In genomic region chr3:65527691-65528601, GRCm38 (mm10) we compare ENCODE assay signal across 8 mouse cellular contexts. TPM values are rescaled to one million over a fixed set of nuclear protein-coding genes. Genes with fewer than 3 reads are reported as not detected.
DNase-seq lines count a peak whose midpoint lies in the region; ATAC-seq and TF ChIP-seq lines count a peak whose summit lies in the region.

Tiparp (plus strand) TSS chr3:65528410.

- peak within 1 kb of the TSS; percentile 98 for H3K9ac ChIP-seq in heart, embryonic 12.5 days
- peak within 1 kb of the TSS; percentile 92 for H3K9ac ChIP-seq in kidney, postnatal 0 days (ENCODE audit: low read depth, low read length)
- H3K9ac ChIP-seq in liver, embryonic 11.5 days (ENCODE audit: low read depth, low read length): peak within 1 kb of the TSS; percentile 90
- H3K9ac ChIP-seq in stomach, embryonic 14.5 days (replicated peaks; ENCODE audit: low read depth, low read length): peak within 1 kb of the TSS; percentile 87

- H3K27ac ChIP-seq in heart, embryonic 12.5 days (ENCODE audit: poor library complexity, severe bottlenecking): peak within 1 kb of the TSS; percentile 98
- H3K27ac ChIP-seq in kidney, postnatal 0 days: peak within 1 kb of the TSS; percentile 99
- peak within 1 kb of the TSS; percentile 90 for H3K27ac ChIP-seq in liver, embryonic 11.5 days (ENCODE audit: low read depth, low read length)
- H3K27ac ChIP-seq in stomach, embryonic 14.5 days (ENCODE audit: low read length): peak within 1 kb of the TSS; percentile 98

- under 1% methylated on average over 95 of the region's 109 CpGs for WGBS in heart, embryonic 12.5 days
- WGBS in kidney, postnatal 0 days: under 1% methylated on average over 85 of the region's 109 CpGs
- WGBS in liver, embryonic 11.5 days: 1% methylated on average over 95 of the region's 109 CpGs
- WGBS in stomach, embryonic 14.5 days: under 1% methylated on average over 86 of the region's 109 CpGs

- peak; percentile 94 for DNase-seq in CD4-positive helper T cell, adult 2 months (ENCODE audit: low read depth, low spot score)
- DNase-seq in brain, embryonic 18.5 days (ENCODE audit: low read depth, low spot score): peak; percentile 91
- DNase-seq in kidney, postnatal 0 days (ENCODE audit: low spot score): peak; percentile 97
- DNase-seq in liver, embryonic 11.5 days (ENCODE audit: low spot score): peak; percentile 94
- DNase-seq in naive thymus-derived CD4-positive, alpha-beta T cell, adult 2 months (ENCODE audit: low read depth): peak; percentile 93

- peak within 1 kb of the TSS; percentile 74 for H3K4me2 ChIP-seq in heart, embryonic 12.5 days
- peak within 1 kb of the TSS; percentile 85 for H3K4me2 ChIP-seq in kidney, postnatal 0 days (ENCODE audit: low read length)
- H3K4me2 ChIP-seq in liver, embryonic 11.5 days: peak within 1 kb of the TSS; percentile 81
- peak within 1 kb of the TSS; percentile 69 for H3K4me2 ChIP-seq in stomach, embryonic 14.5 days (replicated peaks; ENCODE audit: low read depth, low read length)

- no peaks in the 10 kb centered on the region for H3K27me3 ChIP-seq in heart, embryonic 12.5 days (replicated peaks)
- H3K27me3 ChIP-seq in kidney, postnatal 0 days (ENCODE audit: insufficient read depth, low read length): no peaks in the 10 kb centered on the region
- no peaks in the 10 kb centered on the region for H3K27me3 ChIP-seq in liver, embryonic 11.5 days (replicated peaks; ENCODE audit: control insufficient read depth, insufficient read depth, low read length)
- H3K27me3 ChIP-seq in stomach, embryonic 14.5 days (ENCODE audit: control insufficient read depth, insufficient read depth, low read length): no peaks in the 10 kb centered on the region

- peaks cover 4% of the 10 kb centered on the region; the same call in 1 of the 2 replicates for H3K4me1 ChIP-seq in heart, embryonic 12.5 days (replicated peaks)
- H3K4me1 ChIP-seq in kidney, postnatal 0 days (replicated peaks; ENCODE audit: insufficient read depth, low read length): no peaks in the 10 kb centered on the region
- H3K4me1 ChIP-seq in liver, embryonic 11.5 days (replicated peaks; ENCODE audit: control insufficient read depth, insufficient read depth, low read length): no peaks in the 10 kb centered on the region; the same call in 1 of the 2 replicates
- H3K4me1 ChIP-seq in stomach, embryonic 14.5 days (ENCODE audit: control insufficient read depth, insufficient read depth, low read length): peaks cover 2% of the 10 kb centered on the region; the same call in 1 of the 2 replicates

- peak within 1 kb of the TSS; percentile 91 for H3K4me3 ChIP-seq in heart, embryonic 12.5 days
- H3K4me3 ChIP-seq in kidney, postnatal 0 days (replicated peaks; ENCODE audit: low read depth, low read length): peak within 1 kb of the TSS; percentile 62
- H3K4me3 ChIP-seq in liver, embryonic 11.5 days (ENCODE audit: low read depth, low read length): peak within 1 kb of the TSS; percentile 88
- peak within 1 kb of the TSS; percentile 94 for H3K4me3 ChIP-seq in stomach, embryonic 14.5 days (ENCODE audit: low read depth, low read length)

- peaks cover 12% of the 10 kb centered on the region for H3K36me3 ChIP-seq in heart, embryonic 12.5 days
- no peaks in the 10 kb centered on the region for H3K36me3 ChIP-seq in kidney, postnatal 0 days (ENCODE audit: insufficient read depth, low read length)
- no peaks in the 10 kb centered on the region for H3K36me3 ChIP-seq in liver, embryonic 11.5 days (ENCODE audit: control insufficient read depth, insufficient read depth, low read length)
- H3K36me3 ChIP-seq in stomach, embryonic 14.5 days (ENCODE audit: control insufficient read depth, insufficient read depth, low read length): 0 out of 2 replicates have a peak, but pooled peaks cover 4% of the 10 kb centered on the region

- peak; percentile 60 for TF ChIP-seq CTCF in kidney, postnatal 0 days (IDR thresholded peaks at IDR 0.05; ENCODE audit: low read depth)

- peak; percentile 92 for ATAC-seq in erythroid progenitor cell, adult 5-6 weeks (replicated peaks; ENCODE audit: low FRiP score, poor library complexity, severe bottlenecking)
- ATAC-seq in heart, embryonic 12.5 days (ENCODE audit: insufficient number of reproducible peaks, low FRiP score): peak; percentile 95
- peak; percentile 93 for ATAC-seq in kidney, postnatal 0 days (replicated peaks; ENCODE audit: low FRiP score, low read depth)
- peak; percentile 95 for ATAC-seq in liver, embryonic 11.5 days (replicated peaks; ENCODE audit: low FRiP score)
- peak; percentile 92 for ATAC-seq in stomach, embryonic 14.5 days (ENCODE audit: insufficient number of reproducible peaks, insufficient read depth, low FRiP score, low read depth)

- no peaks in the 10 kb centered on the region for H3K9me3 ChIP-seq in heart, embryonic 12.5 days (replicated peaks)
- H3K9me3 ChIP-seq in kidney, postnatal 0 days (replicated peaks; ENCODE audit: low read length): no peaks in the 10 kb centered on the region
- H3K9me3 ChIP-seq in liver, embryonic 11.5 days (ENCODE audit: control insufficient read depth, low read length): no peaks in the 10 kb centered on the region
- H3K9me3 ChIP-seq in stomach, embryonic 14.5 days (ENCODE audit: control insufficient read depth, low read depth, low read length): no peaks in the 10 kb centered on the region

RNA-seq across cellular contexts. Expression of gene Tiparp, which starts in this region (rescaled TPM):
- 2.9 and 6.7 TPM in 2 replicates for total RNA-seq in erythroid progenitor cell, adult 5-6 weeks (2015; ENCODE audit: low replicate concordance)
- 3.8 and 4.2 TPM in 2 replicates for total RNA-seq in erythroid progenitor cell, adult 5-6 weeks (2017; ENCODE audit: low replicate concordance)
- 29.7 and 36.3 TPM in 2 replicates for polyA plus RNA-seq in heart, embryonic 12.5 days (2016; fragmentation: Nextera tagmentation; extraction: Ambion mirVana)
- polyA plus RNA-seq in kidney, postnatal 0 days (2015; fragmentation: Nextera tagmentation; extraction: Ambion mirVana): 17.5 and 21.3 TPM in 2 replicates
- 18.0 and 20.9 TPM in 2 replicates for polyA plus RNA-seq in liver, embryonic 11.5 days (2014; fragmentation: Nextera tagmentation; extraction: Ambion mirVana)
- polyA plus RNA-seq in stomach, embryonic 14.5 days (2014; fragmentation: Nextera tagmentation; extraction: Ambion mirVana): 35.7 and 42.3 TPM in 2 replicates

Comparison
In these comparisons a context has a peak if more than half of its experiments do, and no peak if none do; other contexts are left out.
1. Peak in every context shown above with its lines: DNase-seq, ATAC-seq, H3K4me3 ChIP-seq and H3K27ac ChIP-seq.